Comparison of ENCODE assay signal across 8 mouse cellular contexts in genomic region chr5:21646133-21646491, GRCm38 (mm10). TPM values are rescaled to one million over a fixed set of nuclear protein-coding genes. Genes with fewer than 3 reads are reported as not detected.
DNase-seq lines count a peak whose midpoint lies in the region; ATAC-seq and TF ChIP-seq lines count a peak whose summit lies in the region.

No protein-coding gene starts in this region.

- H3K27me3 ChIP-seq in heart, embryonic 13.5 days (replicated peaks) = peaks cover 15% of the 10 kb centered on the region; the same call in 1 of the 2 replicates
- no peaks in the 10 kb centered on the region for H3K27me3 ChIP-seq in ES-Bruce4 (ENCODE audit: control insufficient read depth, insufficient read depth, low read length, poor library complexity, severe bottlenecking)
- H3K27me3 ChIP-seq in forebrain, embryonic 14.5 days (replicated peaks; ENCODE audit: control insufficient read depth, insufficient read depth, low read length) = no peaks in the 10 kb centered on the region
- H3K27me3 ChIP-seq in liver, postnatal 0 days (ENCODE audit: insufficient read depth, low read length) = no peaks in the 10 kb centered on the region; the same call in 1 of the 2 replicates

- WGBS in heart, embryonic 13.5 days = 2% methylated on average over 25 of the region's 25 CpGs
- under 1% methylated on average over 20 of the region's 25 CpGs for WGBS in forebrain, embryonic 14.5 days
- WGBS in liver, postnatal 0 days (ENCODE audit: insufficient replicate concordance) = 0% methylated on average over 24 of the region's 25 CpGs

- peak overlapping the region; percentile 84 for H3K27ac ChIP-seq in heart, embryonic 13.5 days (replicated peaks)
- peak overlapping the region; percentile 40 for H3K27ac ChIP-seq in ES-Bruce4 (ENCODE audit: insufficient read depth, low read length)
- H3K27ac ChIP-seq in forebrain, embryonic 14.5 days (ENCODE audit: low read depth, low read length) = peak overlapping the region; percentile 92
- peak overlapping the region; percentile 78 for H3K27ac ChIP-seq in liver, postnatal 0 days (ENCODE audit: low read depth)

- no peaks in the 10 kb centered on the region for H3K9me3 ChIP-seq in heart, embryonic 13.5 days
- H3K9me3 ChIP-seq in ES-Bruce4 (replicated peaks; ENCODE audit: control insufficient read depth, insufficient read depth, low read length, poor library complexity, severe bottlenecking) = no peaks in the 10 kb centered on the region
- no peaks in the 10 kb centered on the region for H3K9me3 ChIP-seq in forebrain, embryonic 14.5 days (replicated peaks; ENCODE audit: control insufficient read depth, low read length)
- H3K9me3 ChIP-seq in liver, postnatal 0 days (ENCODE audit: low read length) = no peaks in the 10 kb centered on the region

- peak overlapping the region; percentile 83 for H3K4me2 ChIP-seq in heart, embryonic 13.5 days
- peak overlapping the region; percentile 83 for H3K4me2 ChIP-seq in forebrain, embryonic 14.5 days (ENCODE audit: low read length)
- peak overlapping the region; percentile 95 for H3K4me2 ChIP-seq in liver, postnatal 0 days (ENCODE audit: low read depth, low read length)

- no peak for TF ChIP-seq EP300 in ES-Bruce4 (IDR thresholded peaks at IDR 0.05; ENCODE audit: insufficient read depth, low read depth, low read length)
- TF ChIP-seq EP300 in liver, postnatal 0 days (IDR thresholded peaks at IDR 0.05; ENCODE audit: low read depth) = no peak

- peaks cover 36% of the 10 kb centered on the region for H3K36me3 ChIP-seq in heart, embryonic 13.5 days
- H3K36me3 ChIP-seq in ES-Bruce4 (ENCODE audit: control insufficient read depth, insufficient read depth, low read length, poor library complexity, severe bottlenecking) = peaks cover 22% of the 10 kb centered on the region
- peaks cover 31% of the 10 kb centered on the region for H3K36me3 ChIP-seq in forebrain, embryonic 14.5 days (ENCODE audit: control insufficient read depth, insufficient read depth, low read length)
- peaks cover 18% of the 10 kb centered on the region for H3K36me3 ChIP-seq in liver, postnatal 0 days (replicated peaks; ENCODE audit: insufficient read depth, low read length)

- H3K4me1 ChIP-seq in heart, embryonic 13.5 days = peaks cover 19% of the 10 kb centered on the region
- H3K4me1 ChIP-seq in ES-Bruce4 (ENCODE audit: control insufficient read depth, insufficient read depth, low read length) = peaks cover 2% of the 10 kb centered on the region
- peaks cover 9% of the 10 kb centered on the region for H3K4me1 ChIP-seq in forebrain, embryonic 14.5 days (ENCODE audit: control insufficient read depth, insufficient read depth, low read length)
- H3K4me1 ChIP-seq in liver, postnatal 0 days (ENCODE audit: insufficient read depth) = peaks cover 22% of the 10 kb centered on the region

- intact Hi-C loops in left cerebral cortex, postnatal 36 days (cut with DNase I) = loop anchor here (10.0 kb wide), 1 partner anchor 591 kb away; the partner anchor contains the start of gene Ptpn12

- no peak for TF ChIP-seq POLR2A in ES-Bruce4 (IDR thresholded peaks at IDR 0.05; ENCODE audit: insufficient read depth, low read length)

- peak overlapping the region; percentile 91 for H3K4me3 ChIP-seq in heart, embryonic 13.5 days
- H3K4me3 ChIP-seq in ES-Bruce4 (ENCODE audit: low read depth, low read length) = peak overlapping the region; percentile 92
- peak overlapping the region; percentile 82 for H3K4me3 ChIP-seq in forebrain, embryonic 14.5 days (ENCODE audit: low read depth, low read length)
- peak overlapping the region; percentile 78 for H3K4me3 ChIP-seq in liver, postnatal 0 days (ENCODE audit: low read depth, low read length)

- H3K9ac ChIP-seq in heart, embryonic 13.5 days = peak overlapping the region; percentile 91
- peak overlapping the region; percentile 88 for H3K9ac ChIP-seq in ES-Bruce4 (ENCODE audit: low read depth, poor library complexity, severe bottlenecking)
- H3K9ac ChIP-seq in forebrain, embryonic 14.5 days (ENCODE audit: low read length) = peak overlapping the region; percentile 94
- peak overlapping the region; percentile 83 for H3K9ac ChIP-seq in liver, postnatal 0 days (replicated peaks)

- no peak for TF ChIP-seq CTCF in ES-Bruce4 (IDR thresholded peaks at IDR 0.05; ENCODE audit: low read depth, low read length)
- TF ChIP-seq CTCF in liver, postnatal 0 days (IDR thresholded peaks at IDR 0.05; ENCODE audit: low read depth) = no peak

- no peak for ATAC-seq in heart, embryonic 13.5 days (ENCODE audit: extremely low read depth, insufficient number of reproducible peaks, low FRiP score, low TSS enrichment)
- no peak for ATAC-seq in forebrain, embryonic 14.5 days
- no peak for ATAC-seq in liver, postnatal 0 days

- no peak for DNase-seq in heart, postnatal 4 days
- DNase-seq in forebrain, embryonic 14.5 days (ENCODE audit: low spot score) = peak; percentile 31
- DNase-seq in liver, postnatal 0 days = no peak
- DNase-seq in retina, postnatal 1 day = no peak
- DNase-seq in left cerebral cortex, postnatal 36 days (ENCODE audit: low spot score in 2 of 2) = no peak
- no peak for DNase-seq in right cerebral cortex, postnatal 14 days

RNA-seq across cellular contexts. Expression of gene Armc10, which starts 0.5 kb away (rescaled TPM):
- 20.4 and 21.9 TPM in 2 replicates for polyA plus RNA-seq in heart, embryonic 13.5 days (2015; fragmentation: Nextera tagmentation; extraction: Ambion mirVana)
- total RNA-seq in heart, postnatal 4 days (2021) = 10 to 100 TPM; 17.6 to 17.7 TPM
- polyA plus RNA-seq in ES-Bruce4 (2011; ENCODE audit: insufficient read depth, insufficient read length, low read depth, missing spikeins) = 74.3 and 74.7 TPM in 2 replicates
- 93.3 and 101 TPM in 2 replicates for polyA plus RNA-seq in forebrain, embryonic 14.5 days (2014; fragmentation: Nextera tagmentation; extraction: Ambion mirVana)
- 7.4 TPM in 2 replicates for polyA plus RNA-seq in liver, postnatal 0 days (2015; fragmentation: Nextera tagmentation; extraction: Ambion mirVana)
- 10 to 100 TPM; 18.6 to 23.6 TPM for total RNA-seq in left cerebral cortex, postnatal 36 days (2021)

RNA-seq across cellular contexts. Expression of gene Fbxl13, which starts 0.7 kb away (rescaled TPM):
- polyA plus RNA-seq in heart, embryonic 13.5 days (2015; fragmentation: Nextera tagmentation; extraction: Ambion mirVana) = 0.07 and 0.13 TPM in 2 replicates
- under 1 TPM; 0.09 to 0.12 TPM for total RNA-seq in heart, postnatal 4 days (2021)
- not detected in 2 replicates for polyA plus RNA-seq in ES-Bruce4 (2011; ENCODE audit: insufficient read depth, insufficient read length, low read depth, missing spikeins)
- polyA plus RNA-seq in forebrain, embryonic 14.5 days (2014; fragmentation: Nextera tagmentation; extraction: Ambion mirVana) = 0.10 and 0.18 TPM in 2 replicates
- polyA plus RNA-seq in liver, postnatal 0 days (2015; fragmentation: Nextera tagmentation; extraction: Ambion mirVana) = 0.05 and 0.09 TPM in 2 replicates
- total RNA-seq in left cerebral cortex, postnatal 36 days (2021) = under 1 TPM; 0.29 to 0.44 TPM

RNA-seq across cellular contexts. Expression of gene Napepld, which starts 55.1 kb away (rescaled TPM):
- 4.2 and 4.7 TPM in 2 replicates for polyA plus RNA-seq in heart, embryonic 13.5 days (2015; fragmentation: Nextera tagmentation; extraction: Ambion mirVana)
- total RNA-seq in heart, postnatal 4 days (2021) = 1 to 10 TPM; 6.4 to 7.5 TPM
- 6.4 and 7.0 TPM in 2 replicates for polyA plus RNA-seq in ES-Bruce4 (2011; ENCODE audit: insufficient read depth, insufficient read length, low read depth, missing spikeins)
- polyA plus RNA-seq in forebrain, embryonic 14.5 days (2014; fragmentation: Nextera tagmentation; extraction: Ambion mirVana) = 4.5 and 4.6 TPM in 2 replicates
- polyA plus RNA-seq in liver, postnatal 0 days (2015; fragmentation: Nextera tagmentation; extraction: Ambion mirVana) = 0.53 and 0.70 TPM in 2 replicates
- 10 to 100 TPM; 11.6 to 15.4 TPM for total RNA-seq in left cerebral cortex, postnatal 36 days (2021)

Comparison
In these comparisons a context has a peak if more than half of its experiments do, and no peak if none do; other contexts are left out.
1. H3K27ac ChIP-seq: peak in every context shown above with its lines; median percentile 92 in forebrain, embryonic 14.5 days; 84 in heart, embryonic 13.5 days; 78 in liver, postnatal 0 days; 40 in ES-Bruce4.